Mouse (Mus musculus) kidney, postnatal 14 days (tissue): ENCODE measurements around the gene Eif3l.
A peak's percentile ranks its signal among the peaks of the same experiment; 100 is the strongest.

Experiments used
- DNase-seq: peaks from one replicate; pipeline ENCODE4 v3.0.0; 2022; ENCODE audit warnings: mixed read lengths

Gene Eif3l

GRCm38 (mm10) chr15:79050160-79050845 is 24.7 kb upstream of the Eif3l start:
- no peak for DNase-seq

- DNase-seq, result no peak
These were observed 24.0 kb upstream of the Eif3l start for GRCm38 (mm10) chr15:79050964-79051363.

- peak; percentile 86 for DNase-seq
These were observed 23.3 kb upstream of the Eif3l start for GRCm38 (mm10) chr15:79051461-79052360.

- DNase-seq, result no peak
These were observed 22.6 kb upstream of the Eif3l start for GRCm38 (mm10) chr15:79052366-79052765.

- DNase-seq, result no peak
These were observed 18.4 kb upstream of the Eif3l start for GRCm38 (mm10) chr15:79056601-79057000.

GRCm38 (mm10) chr15:79057850-79058249 is 17.1 kb upstream of the Eif3l start:
- no peak for DNase-seq

GRCm38 (mm10) chr15:79060887-79061565 is 14.0 kb upstream of the Eif3l start:
- no peak for DNase-seq

- peak; percentile 99 for DNase-seq
These were observed 12.4 kb upstream of the Eif3l start, which contains the start of gene Ankrd54 for GRCm38 (mm10) chr15:79062376-79063159. Gene Ankrd54 (minus strand): TSS chr15:79062893.

- DNase-seq, result peak; percentile 29
These were observed 11.7 kb upstream of the Eif3l start for GRCm38 (mm10) chr15:79063160-79063740.

GRCm38 (mm10) chr15:79065086-79065770 is 9.8 kb upstream of the Eif3l start:
- peak; percentile 50 for DNase-seq

GRCm38 (mm10) chr15:79066276-79066675 is 8.7 kb upstream of the Eif3l start:
- DNase-seq, result peak; percentile 37

- DNase-seq, result no peak
These were observed 7.3 kb upstream of the Eif3l start for GRCm38 (mm10) chr15:79067631-79068030.

- no peak for DNase-seq
These were observed 6.6 kb upstream of the Eif3l start for GRCm38 (mm10) chr15:79068416-79068815.

- peak; percentile 59 for DNase-seq
These were observed 3.6 kb upstream of the Eif3l start for GRCm38 (mm10) chr15:79071117-79072039.

GRCm38 (mm10) chr15:79073752-79074151 is 1.2 kb upstream of the Eif3l start:
- no peak for DNase-seq

GRCm38 (mm10) chr15:79074446-79074845 is 533 bp upstream of the Eif3l start:
- no peak for DNase-seq

GRCm38 (mm10) chr15:79075658-79076365 is 833 bp downstream of the Eif3l start:
- DNase-seq, result no peak

GRCm38 (mm10) chr15:79079567-79079966 is 4.6 kb downstream of the Eif3l start:
- no peak for DNase-seq

GRCm38 (mm10) chr15:79092284-79092683 is 17.3 kb downstream of the Eif3l start:
- no peak for DNase-seq
